In the genomic region with DNA sequence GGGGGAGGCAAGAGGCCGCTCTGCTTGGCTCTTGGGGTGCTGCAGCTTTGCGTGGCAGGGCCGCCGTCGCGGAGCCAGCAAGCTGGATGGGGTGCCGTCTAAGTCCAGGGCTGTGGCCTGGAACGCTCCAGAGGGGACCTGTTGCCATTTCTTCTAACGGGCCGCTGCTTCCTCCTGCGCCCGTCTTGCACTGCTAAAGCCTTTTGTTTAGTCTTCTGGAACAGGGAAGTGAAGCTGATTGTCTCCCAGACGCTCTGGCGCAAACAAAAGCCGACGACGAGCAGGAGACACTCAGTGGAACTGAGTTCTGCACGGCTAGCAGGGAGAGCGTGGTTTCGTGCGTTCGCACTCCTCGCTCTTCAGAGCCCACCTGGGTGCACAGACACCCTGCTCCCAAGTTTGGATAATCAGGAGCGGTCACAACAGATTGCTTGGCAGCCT, we compare ENCODE assay signal across 8 mouse cellular contexts. TPM values are rescaled to one million over a fixed set of nuclear protein-coding genes. Genes with fewer than 3 reads are reported as not detected.
A peak's percentile ranks its signal among the peaks of the same experiment; 100 is the strongest.
DNase-seq lines count a peak whose midpoint lies in the region; ATAC-seq and TF ChIP-seq lines count a peak whose summit lies in the region.

No protein-coding gene starts in this region.

- H3K36me3 ChIP-seq in forebrain, embryonic 15.5 days: no peaks in the 10 kb centered on the region
- H3K36me3 ChIP-seq in limb, embryonic 13.5 days: peaks cover 5% of the 10 kb centered on the region; the same call in 1 of the 2 replicates
- H3K36me3 ChIP-seq in midbrain, embryonic 13.5 days: 0 out of 2 replicates have a peak, but pooled peaks cover 3% of the 10 kb centered on the region

- peaks cover 7% of the 10 kb centered on the region; the same call in 1 of the 2 replicates for H3K4me1 ChIP-seq in bone marrow, adult 2 months (ENCODE audit: control insufficient read depth, insufficient read depth, low read length)
- H3K4me1 ChIP-seq in forebrain, embryonic 15.5 days: peaks cover 31% of the 10 kb centered on the region
- peaks cover 32% of the 10 kb centered on the region for H3K4me1 ChIP-seq in limb, embryonic 13.5 days
- peaks cover 41% of the 10 kb centered on the region for H3K4me1 ChIP-seq in midbrain, embryonic 13.5 days (replicated peaks)

- 1% methylated on average over 24 of the region's 24 CpGs for WGBS in bone marrow, adult 2 months
- under 1% methylated on average over 24 of the region's 24 CpGs for WGBS in forebrain, embryonic 15.5 days
- WGBS in limb, embryonic 13.5 days: 0% methylated on average over 24 of the region's 24 CpGs
- under 1% methylated on average over 24 of the region's 24 CpGs for WGBS in midbrain, embryonic 13.5 days

- DNase-seq in retina, postnatal 1 day: peak; percentile 59
- DNase-seq in retina, embryonic 14.5 days (ENCODE audit: low spot score): no peak
- no peak for DNase-seq in c-Kit-positive CD71-positive TER-119-positive erythroid progenitor cells, embryonic 14.5 days (ENCODE audit: low spot score)
- no peak for DNase-seq in kidney, adult 8-10 months

- TF ChIP-seq POLR2A in bone marrow, adult 2 months (IDR thresholded peaks at IDR 0.05; ENCODE audit: borderline replicate concordance, control insufficient read depth, low read depth, low read length): peak; percentile 62; the same call in 1 of the 2 replicates

- no peaks in the 10 kb centered on the region for H3K27me3 ChIP-seq in forebrain, embryonic 15.5 days
- no peaks in the 10 kb centered on the region for H3K27me3 ChIP-seq in limb, embryonic 13.5 days
- no peaks in the 10 kb centered on the region for H3K27me3 ChIP-seq in midbrain, embryonic 13.5 days

- TF ChIP-seq CTCF in bone marrow, adult 2 months (IDR thresholded peaks at IDR 0.05; ENCODE audit: control insufficient read depth, insufficient read depth, low read length): no peak

- peak overlapping the region; percentile 85 for H3K9ac ChIP-seq in forebrain, embryonic 15.5 days (replicated peaks)
- peak overlapping the region; percentile 94 for H3K9ac ChIP-seq in limb, embryonic 13.5 days
- peak overlapping the region; percentile 88 for H3K9ac ChIP-seq in midbrain, embryonic 13.5 days (replicated peaks)

- peak overlapping the region; percentile 79 for H3K4me3 ChIP-seq in bone marrow, adult 2 months (replicated peaks; ENCODE audit: control insufficient read depth, low read depth, low read length)
- peak overlapping the region; percentile 69 for H3K4me3 ChIP-seq in forebrain, embryonic 15.5 days
- H3K4me3 ChIP-seq in limb, embryonic 13.5 days: peak overlapping the region; percentile 98
- peak overlapping the region; percentile 90 for H3K4me3 ChIP-seq in midbrain, embryonic 13.5 days (replicated peaks)

- peak; percentile 18 for ATAC-seq in forebrain, embryonic 15.5 days (replicated peaks)
- ATAC-seq in limb, embryonic 13.5 days (ENCODE audit: low FRiP score, low read depth): 0 out of 2 replicates have a peak, but pooled peaks have one; percentile 4
- ATAC-seq in midbrain, embryonic 13.5 days: peak; percentile 58

- peak overlapping the region; percentile 93 for H3K27ac ChIP-seq in bone marrow, adult 2 months (ENCODE audit: control insufficient read depth, insufficient read depth, low read depth, low read length, poor library complexity)
- peak overlapping the region; percentile 85 for H3K27ac ChIP-seq in forebrain, embryonic 15.5 days (replicated peaks)
- H3K27ac ChIP-seq in limb, embryonic 13.5 days: peak overlapping the region; percentile 86
- peak overlapping the region; percentile 87 for H3K27ac ChIP-seq in midbrain, embryonic 13.5 days

- no peaks in the 10 kb centered on the region for H3K9me3 ChIP-seq in forebrain, embryonic 15.5 days
- no peaks in the 10 kb centered on the region for H3K9me3 ChIP-seq in limb, embryonic 13.5 days
- no peaks in the 10 kb centered on the region for H3K9me3 ChIP-seq in midbrain, embryonic 13.5 days

- peak overlapping the region; percentile 64 for H3K4me2 ChIP-seq in forebrain, embryonic 15.5 days (replicated peaks)
- peak overlapping the region; percentile 82 for H3K4me2 ChIP-seq in limb, embryonic 13.5 days (replicated peaks)
- H3K4me2 ChIP-seq in midbrain, embryonic 13.5 days (replicated peaks): peak overlapping the region; percentile 72

RNA-seq across cellular contexts. Expression of a gene that starts 0.4 kb away (rescaled TPM):
- 23.3 and 34.5 TPM in 2 replicates for polyA plus RNA-seq in bone marrow, adult 2 months (2011; ENCODE audit: insufficient read depth, insufficient read length, low replicate concordance, missing spikeins)
- polyA plus RNA-seq in forebrain, embryonic 15.5 days (2015; fragmentation: Nextera tagmentation; extraction: Ambion mirVana): 147 TPM in 2 replicates
- polyA plus RNA-seq in limb, embryonic 13.5 days (2015; fragmentation: Nextera tagmentation; extraction: Ambion mirVana): 104 and 106 TPM in 2 replicates
- polyA plus RNA-seq in midbrain, embryonic 13.5 days (2015; fragmentation: Nextera tagmentation; extraction: Ambion mirVana): 117 and 120 TPM in 2 replicates

RNA-seq across cellular contexts. Expression of a gene that starts 11.4 kb away (rescaled TPM):
- polyA plus RNA-seq in bone marrow, adult 2 months (2011; ENCODE audit: insufficient read depth, insufficient read length, low replicate concordance, missing spikeins): not detected in 2 replicates
- polyA plus RNA-seq in forebrain, embryonic 15.5 days (2015; fragmentation: Nextera tagmentation; extraction: Ambion mirVana): not detected in 2 replicates
- polyA plus RNA-seq in limb, embryonic 13.5 days (2015; fragmentation: Nextera tagmentation; extraction: Ambion mirVana): not detected in 2 replicates
- polyA plus RNA-seq in midbrain, embryonic 13.5 days (2015; fragmentation: Nextera tagmentation; extraction: Ambion mirVana): not detected in 2 replicates

Comparison
In these comparisons a context has a peak if more than half of its experiments do, and no peak if none do; other contexts are left out.
1. ATAC-seq: peak in every context shown above with its lines; median percentile 58 in midbrain, embryonic 13.5 days; 18 in forebrain, embryonic 15.5 days; 4 in limb, embryonic 13.5 days.